Mouse (Mus musculus) intestine, embryonic 16.5 days (tissue): Measurements from ENCODE around the gene Mgat3. TPM values are rescaled to one million over a fixed set of nuclear protein-coding genes. Genes with fewer than 3 reads are reported as not detected.

Source experiments
- ATAC-seq: fragments of 200-750 bp; cut with Nextera tagmentation; 2 replicates; pipeline ENCODE4 v1.8.0; 2017; ENCODE audit warnings: moderate TSS enrichment, moderate library complexity
- H3K27ac ChIP-seq: fragments of 300-500 bp; sonication (generic); 2 replicates; pipeline ENCODE4 v1.5.1; 2014; ENCODE audit warnings: mild to moderate bottlenecking, low read length
- H3K27me3 ChIP-seq: fragments of 300-500 bp; sonication (generic); replicated peaks from 2 replicates; pipeline ENCODE4 v1.6.1; 2014; ENCODE audit warnings: low read length, control low read depth, mixed read lengths; ENCODE audit not compliant: control insufficient read depth, insufficient read depth
- H3K36me3 ChIP-seq: fragments of 300-500 bp; sonication (generic); 2 replicates; pipeline ENCODE4 v1.6.1; 2014; ENCODE audit warnings: low read length, control low read depth; ENCODE audit not compliant: control insufficient read depth, insufficient read depth
- H3K4me1 ChIP-seq: fragments of 300-500 bp; sonication (generic); 2 replicates; pipeline ENCODE4 v1.6.1; 2014; ENCODE audit warnings: low read length, control low read depth, mixed read lengths; ENCODE audit not compliant: control insufficient read depth, insufficient read depth
- H3K4me2 ChIP-seq: fragments of 300-500 bp; sonication (generic); 2 replicates; pipeline ENCODE4 v1.6.1; 2014; ENCODE audit warnings: low read depth, low read length, control low read depth
- H3K4me3 ChIP-seq: fragments of 300-500 bp; sonication (generic); 2 replicates; pipeline ENCODE4 v1.5.1; 2014; ENCODE audit warnings: mild to moderate bottlenecking, low read length
- H3K9ac ChIP-seq: fragments of 300-500 bp; sonication (generic); 2 replicates; pipeline ENCODE4 v1.6.1; 2014; ENCODE audit warnings: low read depth, low read length
- H3K9me3 ChIP-seq: fragments of 300-500 bp; sonication (generic); 2 replicates; pipeline ENCODE4 v1.6.1; 2016; ENCODE audit warnings: low read length, control low read depth; ENCODE audit not compliant: control insufficient read depth
- WGBS: fragments of 180-500 bp; shearing (Covaris S2); extraction: QIAGEN DNeasy Blood & Tissue Kit; methylation state at CpG from one replicate; pipeline ENCODE4 v1.1.7; 2014; 5-methylcytosine and 5-hydroxymethylcytosine counted together
- polyA plus RNA-seq: library from polyadenylated mRNA; unstranded; fragments of >200 nt; fragmentation: Nextera tagmentation; extraction: Ambion mirVana; gene quantifications from 2 replicates; pipeline ENCODE4 v1.2.1, GENCODE M21; 2015

The Mgat3 gene
- polyA plus RNA-seq, 1 experiment from 2014 or later: 14.8 TPM

GRCm38 (mm10) chr15:80203406-80203805 lies 29.9 kb downstream of the Mgat3 start:
- Histone ChIP-seq H3K36me3 (no peaks in the 10 kb centered on the region), H3K27me3 (no peaks in the 10 kb centered on the region), H3K9ac (no peak overlapping the region), H3K9me3 (no peaks in the 10 kb centered on the region), H3K27ac (no peak overlapping the region), H3K4me1 (peaks cover 4% of the 10 kb centered on the region), H3K4me3 (no peak overlapping the region), H3K4me2 (no peak overlapping the region)
- no peak; the same call in 1 of the 2 replicates for ATAC-seq
- whole genome bisulfite sequencing: 35% methylated on average over 4 of the region's 4 CpGs

GRCm38 (mm10) chr15:80206057-80206565 lies 32.6 kb downstream of the Mgat3 start:
- Histone ChIP-seq H3K27me3 (no peaks in the 10 kb centered on the region), H3K4me3 (no peak overlapping the region), H3K27ac (no peak overlapping the region), H3K36me3 (0 out of 2 replicates have a peak, but pooled peaks cover under 1% of the 10 kb centered on the region), H3K9me3 (no peaks in the 10 kb centered on the region), H3K4me1 (peaks cover 9% of the 10 kb centered on the region), H3K9ac (no peak overlapping the region), H3K4me2 (no peak overlapping the region)
- no peak for ATAC-seq
- WGBS: 90% methylated on average over 3 of the region's 3 CpGs

GRCm38 (mm10) chr15:80208446-80208845 lies 34.9 kb downstream of the Mgat3 start:
- no peak overlapping the region for H3K4me2 ChIP-seq
- no peak overlapping the region for H3K9ac ChIP-seq
- WGBS: 33% methylated on average over 4 of the region's 4 CpGs

GRCm38 (mm10) chr15:80213688-80214087 lies 40.2 kb downstream of the Mgat3 start:
- Histone ChIP-seq H3K9ac (no peak overlapping the region), H3K4me1 (peaks cover 2% of the 10 kb centered on the region; the same call in 1 of the 2 replicates), H3K27me3 (no peaks in the 10 kb centered on the region), H3K4me3 (no peak overlapping the region), H3K9me3 (no peaks in the 10 kb centered on the region), H3K27ac (no peak overlapping the region), H3K36me3 (0 out of 2 replicates have a peak, but pooled peaks cover 8% of the 10 kb centered on the region), H3K4me2 (no peak overlapping the region)
- ATAC-seq: no peak

More at GRCm38 (mm10) chr15:80208446-80208845, 34.9 kb downstream of the Mgat3 start:
- no peaks in the 10 kb centered on the region for H3K27me3 ChIP-seq
- H3K9me3 ChIP-seq: no peaks in the 10 kb centered on the region
- H3K4me1 ChIP-seq: peaks cover 9% of the 10 kb centered on the region
- no peak overlapping the region for H3K4me3 ChIP-seq
- no peak for ATAC-seq
- H3K36me3 ChIP-seq: 0 out of 2 replicates have a peak, but pooled peaks cover 8% of the 10 kb centered on the region
- no peak overlapping the region for H3K27ac ChIP-seq

- ATAC-seq: no peak
Observed at GRCm38 (mm10) chr15:80215716-80216479, 42.4 kb downstream of the Mgat3 start.

GRCm38 (mm10) chr15:80216480-80216820 lies 42.9 kb downstream of the Mgat3 start:
- Histone ChIP-seq H3K9ac (no peak overlapping the region), H3K4me2 (no peak overlapping the region), H3K27me3 (no peaks in the 10 kb centered on the region), H3K9me3 (no peaks in the 10 kb centered on the region), H3K4me3 (no peak overlapping the region), H3K27ac (no peak overlapping the region), H3K36me3 (0 out of 2 replicates have a peak, but pooled peaks cover 4% of the 10 kb centered on the region), H3K4me1 (peaks cover 8% of the 10 kb centered on the region)
- WGBS: 58% methylated on average over 9 of the region's 9 CpGs
- no peak for ATAC-seq

More at GRCm38 (mm10) chr15:80215716-80216479, 42.4 kb downstream of the Mgat3 start:
- no peak overlapping the region for H3K27ac ChIP-seq
- WGBS: 16% methylated on average over 10 of the region's 10 CpGs
- H3K4me1 ChIP-seq: peaks cover 8% of the 10 kb centered on the region
- H3K9ac ChIP-seq: no peak overlapping the region
- H3K4me2 ChIP-seq: no peak overlapping the region
- 0 out of 2 replicates have a peak, but pooled peaks cover 8% of the 10 kb centered on the region for H3K36me3 ChIP-seq
- no peak overlapping the region for H3K4me3 ChIP-seq
- no peaks in the 10 kb centered on the region for H3K27me3 ChIP-seq
- H3K9me3 ChIP-seq: no peaks in the 10 kb centered on the region

- Histone ChIP-seq H3K36me3 (no peaks in the 10 kb centered on the region), H3K4me2 (no peak overlapping the region), H3K9ac (no peak overlapping the region), H3K4me3 (no peak overlapping the region), H3K27me3 (no peaks in the 10 kb centered on the region), H3K9me3 (no peaks in the 10 kb centered on the region), H3K4me1 (peaks cover 8% of the 10 kb centered on the region), H3K27ac (no peak overlapping the region)
- WGBS: 90% methylated on average over 10 of the region's 10 CpGs
- ATAC-seq: no peak
Observed at GRCm38 (mm10) chr15:80217476-80217875, 44.0 kb downstream of the Mgat3 start.

GRCm38 (mm10) chr15:80219211-80219610 lies 45.7 kb downstream of the Mgat3 start:
- H3K36me3 ChIP-seq: no peaks in the 10 kb centered on the region
- H3K27ac ChIP-seq: peak overlapping the region; percentile 33; the same call in 1 of the 2 replicates
- no peaks in the 10 kb centered on the region for H3K9me3 ChIP-seq
- peak; percentile 62 for ATAC-seq
- H3K9ac ChIP-seq: peak overlapping the region; percentile 42; the same call in 1 of the 2 replicates
- peaks cover 8% of the 10 kb centered on the region for H3K4me1 ChIP-seq
- H3K4me2 ChIP-seq: peak overlapping the region; percentile 31
- H3K27me3 ChIP-seq: no peaks in the 10 kb centered on the region
- no peak overlapping the region for H3K4me3 ChIP-seq
- 27% methylated on average over 14 of the region's 14 CpGs for WGBS

- 65% methylated on average over 4 of the region's 4 CpGs for WGBS
- Histone ChIP-seq H3K27me3 (no peaks in the 10 kb centered on the region), H3K9me3 (no peaks in the 10 kb centered on the region), H3K36me3 (no peaks in the 10 kb centered on the region), H3K4me1 (peaks cover 8% of the 10 kb centered on the region), H3K27ac (peak overlapping the region; percentile 33; the same call in 1 of the 2 replicates), H3K9ac (peak overlapping the region; percentile 42; the same call in 1 of the 2 replicates), H3K4me3 (no peak overlapping the region), H3K4me2 (peak overlapping the region; percentile 31)
- ATAC-seq: no peak
Observed at GRCm38 (mm10) chr15:80219705-80220657, 46.5 kb downstream of the Mgat3 start.
